Mouse (Mus musculus) 416B (cell line): ENCODE measurements around the gene Slc29a4.
A peak's percentile ranks its signal among the peaks of the same experiment; 100 is the strongest.

Experiments
- DNase-seq: peaks from one replicate; pipeline ENCODE4 v3.0.0; 2011; ENCODE audit warnings: low read depth

Slc29a4 gene

DNA sequence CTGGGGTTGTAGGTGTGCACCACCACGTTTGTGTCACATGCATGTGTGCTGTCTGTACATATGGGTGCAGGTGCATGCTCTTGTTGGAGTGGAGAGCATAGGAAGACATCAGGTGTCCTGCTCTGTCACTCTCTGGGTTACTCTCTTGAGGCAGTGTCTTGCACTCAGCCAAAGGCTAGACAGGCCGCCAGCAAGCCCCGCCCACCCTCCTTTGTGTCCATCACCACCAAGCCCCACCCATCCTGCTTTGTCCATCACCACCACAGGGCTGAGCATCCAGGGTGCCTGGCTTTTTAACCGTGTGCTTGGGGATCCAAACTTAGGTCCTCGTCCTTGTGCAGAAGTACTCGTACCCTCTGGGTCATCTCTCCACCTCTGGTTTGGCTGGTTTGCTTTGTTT is 3.9 kb downstream of the Slc29a4 start:
- DNase-seq, result no peak

DNA sequence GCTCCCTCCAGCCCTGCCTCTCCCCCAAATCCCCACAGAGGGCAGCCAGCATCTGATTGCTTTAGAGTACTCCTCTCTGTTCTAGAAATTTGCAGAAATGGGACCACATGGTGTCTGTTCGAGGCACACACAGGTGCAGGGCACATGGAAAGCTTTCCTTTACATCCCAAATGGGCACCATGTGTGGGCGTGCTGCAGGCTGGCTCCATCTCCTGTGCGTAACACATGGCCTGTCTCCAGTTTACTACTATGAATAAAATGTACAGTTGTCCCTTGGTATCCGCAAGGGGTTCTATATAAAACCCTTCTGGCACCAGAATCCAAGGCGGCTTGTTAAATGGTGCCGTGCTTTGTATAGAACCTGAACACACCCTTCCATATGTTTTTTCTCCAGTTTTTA is 4.6 kb downstream of the Slc29a4 start:
- DNase-seq, result no peak

GRCm38 (mm10) chr5:142697742-142698141 is 5.4 kb downstream of the Slc29a4 start:
- DNase-seq, result no peak

- DNase-seq, result no peak
Measured at GRCm38 (mm10) chr5:142700842-142701589, 8.7 kb downstream of the Slc29a4 start.

DNA sequence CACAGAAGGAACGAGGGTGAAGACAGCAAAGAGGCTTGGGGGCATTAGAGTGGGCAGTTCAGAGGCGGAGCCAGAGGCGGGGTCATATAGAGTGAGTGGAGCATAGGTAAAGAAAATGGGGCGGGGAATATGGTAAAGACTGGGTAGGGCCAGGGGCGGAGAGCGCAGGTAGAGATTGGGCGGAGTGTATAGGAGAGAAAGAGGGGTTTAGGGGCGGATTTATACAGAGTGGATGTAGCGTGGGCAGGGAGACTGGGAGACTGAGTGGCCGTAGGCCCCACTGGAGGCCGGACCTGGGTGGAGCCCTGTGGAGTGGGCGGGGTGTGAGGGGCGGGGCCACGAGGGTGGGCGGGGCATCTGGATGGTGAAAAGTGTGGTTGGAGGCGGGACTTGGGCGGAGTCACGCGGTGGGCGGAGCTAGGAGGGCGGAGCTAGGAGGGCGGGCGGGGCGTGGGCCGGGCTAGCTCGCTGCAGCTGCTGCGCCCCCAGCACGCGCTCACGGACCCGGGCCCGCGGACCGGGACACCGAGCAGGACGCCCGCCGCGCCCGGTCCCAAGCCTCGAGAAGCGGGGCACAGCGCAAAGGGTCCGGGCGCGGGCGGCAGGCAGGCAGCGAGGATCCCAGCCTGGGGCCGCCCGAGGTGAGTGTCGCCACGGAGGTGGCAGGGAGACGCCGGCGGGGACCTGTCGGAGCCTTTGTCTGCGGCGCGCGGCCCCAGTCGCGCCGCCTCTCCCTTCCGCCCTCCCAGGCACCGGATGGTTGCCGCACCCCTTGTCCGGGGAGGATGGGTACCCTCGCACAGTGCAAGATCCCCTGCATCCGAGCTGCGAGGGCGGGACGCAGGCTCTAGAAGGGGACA is 9.6 kb downstream of the Slc29a4 start:
- no peak for DNase-seq

GRCm38 (mm10) chr5:142702511-142703138 is 10.3 kb downstream of the Slc29a4 start:
- DNase-seq, result no peak

- no peak for DNase-seq
Measured at GRCm38 (mm10) chr5:142703569-142703968, 11.3 kb downstream of the Slc29a4 start.

DNA sequence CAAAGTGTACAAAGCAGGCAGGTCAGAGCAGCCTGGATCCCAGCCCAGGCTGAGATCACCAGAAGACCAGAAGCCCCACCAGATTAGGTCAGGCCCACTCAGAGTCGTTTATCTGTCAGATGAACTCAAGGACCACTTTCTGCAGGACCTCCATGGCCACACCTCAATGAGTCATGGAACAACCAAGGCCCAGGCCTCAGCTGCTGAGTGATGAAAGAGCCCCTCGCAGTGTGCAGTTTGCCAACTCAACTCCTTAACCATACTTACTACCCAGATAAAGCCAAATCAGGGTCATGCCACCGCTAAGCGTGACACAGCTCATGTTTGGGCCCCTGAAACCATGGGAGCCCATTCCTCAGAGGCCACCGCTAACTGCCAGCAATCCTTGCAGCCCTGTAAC is 15.4 kb downstream of the Slc29a4 start:
- DNase-seq, result no peak

DNA sequence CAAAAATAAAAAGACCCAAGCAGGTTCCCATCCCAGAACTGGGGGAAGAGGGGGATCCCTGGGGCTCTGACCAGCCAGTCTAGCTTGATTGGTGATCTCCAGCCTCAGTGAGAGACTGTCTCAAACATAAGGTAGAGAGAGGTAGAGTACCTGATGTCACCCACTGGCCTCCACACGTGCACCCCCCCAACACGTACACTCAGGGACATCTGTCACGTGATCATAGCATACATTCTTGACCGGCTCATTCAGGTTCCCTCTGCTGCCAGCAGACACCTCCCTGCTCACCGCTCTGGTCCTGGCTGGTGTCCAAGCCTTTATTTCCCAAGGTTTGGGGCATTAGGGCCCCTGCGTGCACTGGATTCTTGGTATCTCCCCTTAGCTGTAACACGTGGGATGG is 17.1 kb downstream of the Slc29a4 start:
- DNase-seq, result no peak

GRCm38 (mm10) chr5:142712373-142712772 is 20.1 kb downstream of the Slc29a4 start:
- peak; percentile 40 for DNase-seq

DNA sequence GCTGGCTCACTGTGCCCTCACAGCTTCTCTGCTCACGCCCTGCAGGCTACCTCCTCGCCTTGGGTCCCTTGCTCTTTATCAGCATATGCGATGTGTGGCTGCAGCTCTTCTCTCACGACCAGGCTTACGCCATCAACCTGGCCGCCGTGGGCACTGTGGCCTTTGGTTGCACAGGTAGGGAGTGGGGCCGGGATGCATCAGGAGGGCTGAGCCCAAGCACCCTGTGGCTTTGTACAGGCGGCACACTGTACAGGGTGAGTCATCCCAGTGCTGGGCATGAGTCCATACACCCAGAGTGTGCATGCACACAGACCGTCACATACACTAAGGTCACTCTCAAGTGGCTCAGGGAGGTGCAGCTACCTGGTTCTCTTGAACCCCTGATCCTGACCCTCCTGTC is 21.7 kb downstream of the Slc29a4 start:
- DNase-seq, result no peak

DNA sequence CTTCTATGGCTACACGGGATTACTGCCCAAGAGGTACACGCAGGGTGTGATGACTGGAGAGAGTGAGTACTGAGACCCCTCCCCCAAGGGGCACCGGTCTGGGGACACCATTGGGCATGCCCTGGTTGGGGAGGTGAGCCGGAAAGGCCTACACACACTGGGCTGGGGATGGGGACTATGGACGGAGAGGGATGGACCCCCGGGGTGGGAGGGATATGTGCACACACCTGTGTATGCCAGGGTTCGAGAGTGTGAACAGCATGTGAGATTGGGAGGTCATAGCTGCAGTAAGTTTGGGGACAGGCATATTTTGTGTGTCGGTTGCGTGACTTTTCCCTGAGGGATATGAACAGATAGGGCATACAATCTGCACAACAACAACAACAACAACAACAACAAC is 22.7 kb downstream of the Slc29a4 start:
- no peak for DNase-seq

DNA sequence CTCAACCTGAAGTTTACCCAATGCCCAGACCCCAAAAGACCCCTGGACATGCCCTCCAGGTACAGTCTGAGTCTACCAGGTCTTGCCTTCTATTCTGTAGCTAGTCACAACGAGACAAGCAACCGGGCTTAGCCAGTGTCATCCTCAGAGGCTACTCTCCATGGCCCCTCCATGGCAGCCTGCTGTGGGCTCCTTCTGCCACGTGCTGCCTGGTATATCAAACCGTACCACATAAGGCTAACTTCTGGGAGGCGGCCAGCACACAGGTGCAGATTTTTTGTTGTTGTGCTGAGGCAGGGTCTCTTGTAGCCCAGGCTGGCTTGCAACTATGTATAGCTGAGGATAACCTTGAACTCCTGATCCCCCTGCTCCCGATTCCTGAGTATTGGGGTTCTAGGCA is 23.7 kb downstream of the Slc29a4 start:
- no peak for DNase-seq

DNA sequence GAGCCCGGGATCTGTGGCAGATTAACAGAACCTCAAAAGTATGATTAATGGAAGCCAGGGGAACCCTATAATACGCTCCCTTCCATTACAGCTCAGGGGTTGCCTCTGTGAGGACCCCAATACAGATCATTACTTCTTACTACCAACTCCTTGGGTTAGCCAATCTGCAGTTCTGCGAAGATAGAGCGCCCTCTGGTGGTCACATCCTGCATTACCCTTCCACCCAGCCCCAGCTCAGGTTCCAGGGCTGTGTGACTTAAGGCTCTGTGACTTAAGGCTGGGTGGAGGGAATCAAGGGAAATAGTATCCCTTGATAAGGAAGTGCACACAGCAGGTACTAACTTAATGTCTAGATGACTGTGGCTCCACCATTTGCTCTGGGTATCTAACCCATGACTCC is 25.7 kb downstream of the Slc29a4 start:
- DNase-seq, result peak; percentile 67

DNA sequence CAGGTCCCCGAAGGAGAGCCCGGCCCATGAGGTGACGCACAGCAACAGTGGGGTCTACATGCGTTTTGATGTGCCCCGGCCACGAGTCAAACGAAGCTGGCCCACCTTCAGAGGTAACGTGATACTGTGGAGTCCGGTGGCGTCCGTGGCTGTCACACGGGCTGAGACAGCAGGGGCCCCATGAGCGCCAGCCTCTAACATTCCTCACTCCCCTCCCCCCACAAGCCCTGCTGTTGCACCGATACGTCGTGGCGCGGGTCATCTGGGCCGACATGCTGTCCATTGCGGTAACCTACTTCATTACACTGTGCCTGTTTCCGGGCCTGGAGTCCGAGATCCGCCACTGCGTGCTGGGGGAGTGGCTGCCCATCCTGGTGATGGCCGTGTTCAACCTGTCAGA is 26.2 kb downstream of the Slc29a4 start:
- no peak for DNase-seq

- DNase-seq, result no peak
Measured at GRCm38 (mm10) chr5:142719897-142720296, 27.6 kb downstream of the Slc29a4 start.

DNA sequence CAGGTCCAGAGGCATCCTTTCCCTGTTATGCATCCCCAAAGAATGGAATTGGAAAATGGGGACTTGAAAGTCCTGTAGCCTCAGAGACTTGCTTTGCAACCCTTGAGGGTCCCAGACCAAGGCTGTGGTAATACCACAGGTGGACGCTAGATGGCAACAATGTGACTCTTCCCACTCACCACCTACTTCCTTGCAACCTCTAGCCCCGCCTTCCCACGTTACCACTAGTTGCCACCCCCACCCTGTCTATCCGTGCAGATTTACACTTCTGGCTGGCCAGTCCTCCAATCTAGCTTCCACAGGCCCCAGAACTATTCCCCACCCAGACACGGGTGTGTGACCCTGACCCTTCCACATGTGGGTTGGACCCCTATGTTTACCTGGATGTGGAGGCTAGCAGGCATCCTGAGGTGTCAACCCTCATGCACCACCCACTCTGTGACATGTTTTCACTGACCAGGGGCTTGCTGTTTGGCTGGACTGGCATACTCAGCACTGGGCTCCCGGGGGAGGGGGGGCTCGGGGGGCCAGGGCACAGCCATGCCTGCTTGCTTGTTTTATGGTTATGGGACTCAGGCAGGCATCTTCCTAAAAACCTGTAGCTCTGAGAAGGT is 31.3 kb downstream of the Slc29a4 start:
- peak; percentile 80 for DNase-seq

- no peak for DNase-seq
Measured at GRCm38 (mm10) chr5:142724265-142724664, 32.0 kb downstream of the Slc29a4 start.

DNA sequence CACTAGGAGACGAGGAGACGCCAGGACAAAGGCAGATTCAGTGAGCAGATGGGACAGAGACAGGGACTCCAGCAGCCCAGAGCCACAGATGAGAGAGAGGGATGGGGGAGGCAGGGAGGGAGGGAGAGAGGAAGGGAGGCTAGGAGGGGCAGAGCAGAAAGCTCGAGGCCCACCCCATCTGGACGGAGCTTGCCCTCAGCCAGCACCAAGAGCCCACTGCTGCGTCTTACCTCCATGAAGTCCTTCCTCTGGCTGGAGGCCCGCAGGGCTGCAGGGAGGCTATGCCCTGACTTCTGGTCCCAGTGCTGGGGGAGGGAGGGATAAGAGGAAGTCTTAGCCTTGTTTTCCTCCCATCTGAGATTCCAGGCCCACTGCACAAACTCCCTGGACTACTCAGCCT is 34.4 kb downstream of the Slc29a4 start:
- no peak for DNase-seq

DNA sequence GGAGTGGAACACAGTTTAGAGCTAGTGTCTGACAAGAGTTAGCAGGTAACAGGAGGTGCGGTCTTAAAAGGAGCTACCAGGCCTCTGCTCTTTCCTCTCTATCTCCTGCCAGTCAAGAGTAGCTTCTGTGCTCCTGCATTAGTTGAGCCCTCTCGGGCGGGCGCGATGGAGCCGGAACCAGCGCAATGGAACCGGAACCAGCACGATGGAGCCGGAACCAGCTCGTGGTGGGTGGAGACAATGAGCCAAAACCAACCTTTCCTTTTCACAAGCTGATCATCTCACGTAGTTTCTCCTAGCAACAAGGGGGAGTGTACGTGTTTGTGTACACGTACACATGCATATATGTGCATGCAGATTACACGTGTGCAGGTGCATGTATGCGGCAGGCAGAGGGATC is 36.0 kb downstream of the Slc29a4 start:
- DNase-seq, result no peak

DNA sequence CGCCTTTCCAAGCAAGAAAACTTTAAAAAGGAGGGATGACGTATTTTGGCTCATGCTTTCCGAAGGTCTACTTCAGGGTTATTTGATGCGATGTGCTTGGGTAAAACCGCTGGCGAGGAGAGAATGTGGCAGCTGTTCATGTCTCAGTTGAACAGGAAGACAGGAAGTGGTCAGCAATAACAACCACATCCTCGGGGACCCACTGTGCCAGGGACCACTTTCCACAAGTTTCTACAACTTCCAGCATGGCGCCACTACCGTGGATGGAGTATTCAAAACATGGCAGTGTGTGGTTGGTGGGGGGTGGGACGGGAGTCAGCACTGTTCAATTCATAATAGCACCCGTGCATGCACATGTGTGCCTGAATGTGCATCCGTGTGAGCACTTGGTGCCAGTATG is 38.0 kb downstream of the Slc29a4 start:
- peak; percentile 69 for DNase-seq

- DNase-seq, result no peak
Measured at GRCm38 (mm10) chr5:142731916-142732315, 39.6 kb downstream of the Slc29a4 start.

GRCm38 (mm10) chr5:142739941-142740340 is 47.6 kb downstream of the Slc29a4 start:
- no peak for DNase-seq
